Mouse (Mus musculus) G1E (cell line): ENCODE data around the gene Anxa5. TPM values are rescaled to one million over a fixed set of nuclear protein-coding genes. Genes with fewer than 3 reads are reported as not detected.
A peak's percentile ranks its signal among the peaks of the same experiment; 100 is the strongest.

ENCODE experiments used
- ATAC-seq: 2 replicates; pipeline ENCODE4 v1.8.0; 2016; ENCODE audit warnings: mild to moderate bottlenecking; ENCODE audit not compliant: insufficient number of reproducible peaks, poor library complexity, low FRiP score, severe bottlenecking; ENCODE audit errors: extremely low read depth
- DNase-seq: peaks from one replicate; pipeline ENCODE4 v3.0.0; 2012; ENCODE audit warnings: low spot score
- H3K27me3 ChIP-seq: 2 replicates; pipeline ENCODE4 v1.6.1; 2012; ENCODE audit warnings: mild to moderate bottlenecking, low read length, inconsistent platforms; ENCODE audit not compliant: insufficient read depth
- H3K36me3 ChIP-seq: replicated peaks from 2 replicates; pipeline ENCODE3; 2012; ENCODE audit warnings: mild to moderate bottlenecking, inconsistent platforms
- H3K4me1 ChIP-seq: 2 replicates; pipeline ENCODE4 v1.6.1; 2012; ENCODE audit warnings: low read depth, low read length, inconsistent platforms, mixed read lengths; ENCODE audit not compliant: insufficient read depth
- H3K4me3 ChIP-seq: 2 replicates; pipeline ENCODE4 v1.5.1; 2012; ENCODE audit warnings: low read depth, mild to moderate bottlenecking, inconsistent platforms, low read length, moderate library complexity, mixed read lengths
- H3K9me3 ChIP-seq: replicated peaks from 2 replicates; pipeline ENCODE4 v1.6.1; 2012; ENCODE audit warnings: inconsistent platforms
- CTCF ChIP-seq: IDR thresholded peaks from 2 replicates; pipeline ENCODE4 v1.5.1; 2012; ENCODE audit warnings: low read depth, low read length, inconsistent platforms, mixed read lengths
- GATA1 ChIP-seq: IDR thresholded peaks from 2 replicates; pipeline ENCODE4 v1.6.1; 2012; ENCODE audit warnings: borderline replicate concordance, low read length, inconsistent platforms, mixed read lengths
- GATA2 ChIP-seq: IDR thresholded peaks from 2 replicates; pipeline ENCODE4 v1.6.1; 2012; ENCODE audit warnings: low read depth, low read length, inconsistent platforms, borderline replicate concordance
- POLR2AphosphoS5 ChIP-seq: IDR thresholded peaks from 2 replicates; pipeline ENCODE4 v1.6.1; 2012; ENCODE audit warnings: low read depth, low read length, inconsistent platforms; ENCODE audit not compliant: insufficient replicate concordance
- TAL1 ChIP-seq: conservative IDR thresholded peaks from 2 replicates; pipeline ENCODE4 v1.6.1; 2012; ENCODE audit warnings: low read depth, low read length, inconsistent platforms, mixed read lengths
- polyA plus RNA-seq: library from polyadenylated mRNA; stranded (reverse); fragments of >175 nt; gene quantifications from 2 replicates; pipeline ENCODE4 v1.2.3, GENCODE M21; 2012
- total RNA-seq, 2 experiments: library from RNA; stranded (forward) in 1 of 2; stranded (reverse) in 1 of 2; fragments of 200-1000 nt in 1 of 2; fragments of >200 nt in 1 of 2; fragmentation: Nextera tagmentation in 1 of 2; gene quantifications; 2 replicates each; pipeline ENCODE4 v1.2.3; 2014 to 2017

Anxa5 gene
- total and polyA plus RNA-seq, 3 experiments: 94.3 to 175 (median 165) TPM

GRCm38 (mm10) chr3:36496746-36497145, 21.1 kb upstream of the Anxa5 start:
- 0 out of 2 replicates have a peak, but pooled peaks cover 3% of the 10 kb centered on the region for H3K9me3 ChIP-seq
- peaks cover 36% of the 10 kb centered on the region for H3K4me1 ChIP-seq
- TF ChIP-seq TAL1 (no peak), CTCF (peak; percentile 17; the same call in 1 of the 2 replicates), POLR2AphosphoS5 (no peak), GATA1 (no peak)
- peak; percentile 13 for DNase-seq
- ATAC-seq: no peak
- peaks cover 13% of the 10 kb centered on the region for H3K27me3 ChIP-seq
- no peaks in the 10 kb centered on the region for H3K36me3 ChIP-seq
- H3K4me3 ChIP-seq: no peak overlapping the region

- Histone ChIP-seq H3K4me3 (no peak overlapping the region), H3K9me3 (0 out of 2 replicates have a peak, but pooled peaks cover 3% of the 10 kb centered on the region), H3K36me3 (no peaks in the 10 kb centered on the region), H3K4me1 (peaks cover 37% of the 10 kb centered on the region), H3K27me3 (peaks cover 9% of the 10 kb centered on the region; the same call in 1 of the 2 replicates)
- no peak for ATAC-seq
- DNase-seq: no peak
- TF ChIP-seq CTCF (no peak), GATA2 (no peak), GATA1 (no peak)
Measured at GRCm38 (mm10) chr3:36496273-36496672, 20.6 kb upstream of the Anxa5 start.

- Histone ChIP-seq H3K36me3 (no peaks in the 10 kb centered on the region), H3K4me3 (no peak overlapping the region), H3K9me3 (0 out of 2 replicates have a peak, but pooled peaks cover 3% of the 10 kb centered on the region), H3K27me3 (peaks cover 9% of the 10 kb centered on the region; the same call in 1 of the 2 replicates), H3K4me1 (peaks cover 38% of the 10 kb centered on the region)
- DNase-seq (peak; percentile 27), ATAC-seq (no peak; the same call in 1 of the 2 replicates)
- TF ChIP-seq GATA1 (no peak), GATA2 (no peak), TAL1 (no peak), CTCF (peak; percentile 74)
Measured at GRCm38 (mm10) chr3:36495436-36495835, 19.7 kb upstream of the Anxa5 start.

GRCm38 (mm10) chr3:36494613-36495012, 18.9 kb upstream of the Anxa5 start:
- peaks cover 9% of the 10 kb centered on the region; the same call in 1 of the 2 replicates for H3K27me3 ChIP-seq
- H3K9me3 ChIP-seq: 0 out of 2 replicates have a peak, but pooled peaks cover 3% of the 10 kb centered on the region
- TF ChIP-seq TAL1: no peak
- TF ChIP-seq POLR2AphosphoS5: no peak
- TF ChIP-seq GATA2: no peak
- peaks cover 38% of the 10 kb centered on the region for H3K4me1 ChIP-seq
- no peaks in the 10 kb centered on the region for H3K36me3 ChIP-seq
- DNase-seq (no peak), ATAC-seq (no peak)
- H3K4me3 ChIP-seq: no peak overlapping the region

- DNase-seq (no peak), ATAC-seq (no peak)
- Histone ChIP-seq H3K4me3 (no peak overlapping the region), H3K4me1 (peaks cover 38% of the 10 kb centered on the region), H3K9me3 (0 out of 2 replicates have a peak, but pooled peaks cover 3% of the 10 kb centered on the region), H3K27me3 (peaks cover 9% of the 10 kb centered on the region; the same call in 1 of the 2 replicates), H3K36me3 (no peaks in the 10 kb centered on the region)
- TF ChIP-seq CTCF (no peak), GATA2 (no peak), POLR2AphosphoS5 (no peak), GATA1 (no peak), TAL1 (no peak)
Measured at GRCm38 (mm10) chr3:36493641-36494283, 18.1 kb upstream of the Anxa5 start.

GRCm38 (mm10) chr3:36492716-36493391, 17.2 kb upstream of the Anxa5 start:
- Histone ChIP-seq H3K36me3 (no peaks in the 10 kb centered on the region), H3K4me3 (no peak overlapping the region; the same call in 1 of the 2 replicates), H3K9me3 (0 out of 2 replicates have a peak, but pooled peaks cover 3% of the 10 kb centered on the region), H3K27me3 (peaks cover 9% of the 10 kb centered on the region; the same call in 1 of the 2 replicates), H3K4me1 (peaks cover 38% of the 10 kb centered on the region)
- no peak for TF ChIP-seq GATA1
- TF ChIP-seq GATA2: no peak
- TF ChIP-seq TAL1: 0 out of 2 replicates have a peak, but pooled peaks have one; percentile 17
- no peak for TF ChIP-seq CTCF
- TF ChIP-seq POLR2AphosphoS5: no peak
- ATAC-seq (peak; percentile 72), DNase-seq (no peak)
